Mouse (Mus musculus): ENCODE data around the gene Tlx1. TPM values are rescaled to one million over a fixed set of nuclear protein-coding genes. Genes with fewer than 3 reads are reported as not detected.

Gene Tlx1
- polyA plus RNA-seq (2012; rRNA removed), result 0.90 and 2.9 TPM in 2 replicates

DNA sequence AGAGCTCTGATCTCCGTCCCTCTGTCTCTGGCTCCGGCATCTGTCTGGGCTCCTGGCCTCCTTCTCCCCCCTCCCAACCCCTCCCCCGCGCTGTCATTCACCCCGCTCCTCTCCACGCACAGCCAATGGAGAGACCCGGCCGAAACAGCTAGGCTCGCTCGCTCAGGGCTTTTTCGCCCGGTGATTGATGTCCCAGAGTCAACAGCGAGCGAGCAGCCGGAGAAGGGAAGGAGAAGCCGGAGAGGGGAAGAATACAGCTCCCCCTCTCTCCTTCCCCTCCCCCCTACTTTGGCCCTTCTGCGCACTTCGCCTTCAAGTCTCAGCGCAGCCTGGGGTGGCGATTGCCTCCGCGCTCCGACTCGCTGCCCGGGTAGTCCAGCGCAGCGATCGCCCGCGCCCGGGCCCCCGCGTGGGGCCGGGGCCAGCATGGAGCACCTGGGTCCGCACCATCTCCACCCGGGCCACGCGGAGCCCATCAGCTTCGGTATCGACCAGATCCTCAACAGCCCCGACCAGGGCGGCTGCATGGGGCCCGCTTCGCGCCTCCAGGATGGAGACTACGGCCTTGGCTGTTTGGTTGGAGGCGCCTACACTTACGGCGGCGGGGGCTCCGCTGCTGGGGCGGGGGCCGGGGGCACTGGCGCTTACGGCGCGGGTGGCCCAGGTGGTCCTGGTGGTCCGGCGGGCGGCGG is at the start of gene Tlx1:
Tlx1 (plus strand) TSS at position 191 of the 692 bp plus-strand sequence.

Other genes with a start within 250 kb of the Tlx1 start
- gene Slf2, start 219.5 kb upstream of the Tlx1 start, polyA plus RNA-seq (2012; rRNA removed), result 45.7 and 46.5 TPM in 2 replicates
- 173 and 175 TPM in 2 replicates for gene Sema4g, start 161.6 kb upstream of the Tlx1 start, polyA plus RNA-seq (2012; rRNA removed)
- 16.9 and 18.3 TPM in 2 replicates for gene Twnk, start 145.0 kb upstream of the Tlx1 start, polyA plus RNA-seq (2012; rRNA removed)
- gene Mrpl43, start 144.2 kb upstream of the Tlx1 start, polyA plus RNA-seq (2012; rRNA removed), result 84.1 and 84.8 TPM in 2 replicates
- gene Lzts2, start 136.3 kb upstream of the Tlx1 start, polyA plus RNA-seq (2012; rRNA removed), result 47.5 and 50.5 TPM in 2 replicates
- 7.8 and 8.1 TPM in 2 replicates for gene Pdzd7, start 105.0 kb upstream of the Tlx1 start, polyA plus RNA-seq (2012; rRNA removed)
- 75.8 and 81.4 TPM in 2 replicates for gene Sfxn3, start 103.2 kb upstream of the Tlx1 start, polyA plus RNA-seq (2012; rRNA removed)
- gene Kazald1, start 75.4 kb upstream of the Tlx1 start, polyA plus RNA-seq (2012; rRNA removed), result 2.7 and 6.7 TPM in 2 replicates
- 5.0 and 6.2 TPM in 2 replicates for gene Lbx1, start 85.1 kb downstream of the Tlx1 start, polyA plus RNA-seq (2012; rRNA removed)
- gene Btrc, start 213.1 kb downstream of the Tlx1 start, polyA plus RNA-seq (2012; rRNA removed), result 58.2 and 59.5 TPM in 2 replicates

All from central nervous system, embryonic 14 days (tissue).